Comparison of ENCODE assay signal across 23 mouse cellular contexts in the genomic region with DNA sequence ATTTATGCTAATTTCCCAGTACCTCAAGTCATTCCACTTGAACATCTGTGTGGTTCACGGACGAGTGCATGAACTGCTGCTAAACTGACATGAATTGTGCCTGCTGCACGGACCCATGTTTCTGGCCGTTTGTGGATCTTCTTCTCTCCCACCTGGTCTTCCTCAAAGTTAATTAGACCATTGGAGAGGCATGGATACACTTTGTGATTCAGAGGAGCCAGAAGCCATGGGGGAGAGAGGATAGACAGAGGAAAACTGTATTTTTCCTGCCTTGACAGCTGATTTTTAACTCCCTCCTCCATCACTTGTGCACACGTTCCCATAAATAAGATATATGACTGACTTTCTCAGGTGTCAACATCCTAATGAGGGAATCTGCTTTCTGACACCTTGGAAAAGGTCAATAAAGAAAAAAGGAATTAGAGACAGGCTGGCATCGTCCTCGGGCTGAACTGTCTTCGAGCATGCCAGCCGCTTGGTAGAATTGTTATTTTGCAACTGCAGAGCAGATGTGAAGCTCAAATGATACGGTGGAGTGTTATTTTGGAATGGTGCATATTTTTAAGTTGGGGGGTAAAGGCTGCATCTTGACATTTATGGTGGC. TPM values are rescaled to one million over a fixed set of nuclear protein-coding genes. Genes with fewer than 3 reads are reported as not detected.
A peak's percentile ranks its signal among the peaks of the same experiment; 100 is the strongest.
DNase-seq lines count a peak whose midpoint lies in the region; ATAC-seq and TF ChIP-seq lines count a peak whose summit lies in the region.
"Had no signal": no experiment of that assay in that cellular context is flagged by ENCODE, and none has a peak within 500 bp of the region (broad histone marks: within the 10 kb centered on the region; RNA-seq: fewer than 3 reads in every experiment).

No protein-coding gene starts in this region.

- no peak overlapping the region for H3K4me3 ChIP-seq in hindbrain, embryonic 16.5 days (ENCODE audit: low read length)
- no peak overlapping the region for H3K4me3 ChIP-seq in hindbrain, embryonic 14.5 days (replicated peaks; ENCODE audit: low read length)
- H3K4me3 ChIP-seq in kidney, embryonic 16.5 days (ENCODE audit: low read length), result no peak overlapping the region
- no peak overlapping the region for H3K4me3 ChIP-seq in kidney, adult 2 months (ENCODE audit: insufficient read depth, low read depth, low read length)
- H3K4me3 ChIP-seq in neural tube, embryonic 13.5 days, result no peak overlapping the region
- H3K4me3 ChIP-seq: embryonic facial prominence, embryonic 13.5 days; erythroblast, embryonic 14.5 days; forebrain, embryonic 10.5 days; gastrocnemius, adult 2 months; heart, embryonic 10.5 days had no signal

- peak; percentile 34; the same call in 1 of the 2 replicates for ATAC-seq in hindbrain, embryonic 16.5 days
- no peak for ATAC-seq in hindbrain, embryonic 14.5 days (ENCODE audit: low FRiP score)
- ATAC-seq in kidney, embryonic 16.5 days (ENCODE audit: low FRiP score, low TSS enrichment), result peak; percentile 54; the same call in 1 of the 2 replicates
- no peak for ATAC-seq in neural tube, embryonic 13.5 days (ENCODE audit: low read depth)
- ATAC-seq: CD4-positive, CD25-positive, alpha-beta regulatory T cell, adult 4 months had no signal

- WGBS in hindbrain, embryonic 16.5 days, result 63% methylated on average over 10 of the region's 10 CpGs
- WGBS in hindbrain, embryonic 14.5 days, result 68% methylated on average over 10 of the region's 10 CpGs
- 31% methylated on average over 10 of the region's 10 CpGs for WGBS in kidney, embryonic 16.5 days
- 50% methylated on average over 10 of the region's 10 CpGs for WGBS in kidney, adult 2 months
- 66% methylated on average over 10 of the region's 10 CpGs for WGBS in neural tube, embryonic 13.5 days

- no peaks in the 10 kb centered on the region for H3K27me3 ChIP-seq in hindbrain, embryonic 16.5 days (replicated peaks; ENCODE audit: control insufficient read depth, insufficient read depth, low read length)
- H3K27me3 ChIP-seq in hindbrain, embryonic 14.5 days (ENCODE audit: control insufficient read depth, insufficient read depth, low read length), result no peaks in the 10 kb centered on the region
- no peaks in the 10 kb centered on the region for H3K27me3 ChIP-seq in kidney, embryonic 16.5 days (ENCODE audit: insufficient read depth, low read length)
- H3K27me3 ChIP-seq in kidney, adult 2 months (replicated peaks; ENCODE audit: control insufficient read depth, insufficient read depth, low read length), result no peaks in the 10 kb centered on the region
- H3K27me3 ChIP-seq in neural tube, embryonic 13.5 days, result no peaks in the 10 kb centered on the region; the same call in 1 of the 2 replicates

- H3K4me1 ChIP-seq in hindbrain, embryonic 16.5 days (ENCODE audit: control insufficient read depth, insufficient read depth, low read depth, low read length), result peaks cover 12% of the 10 kb centered on the region
- peaks cover 20% of the 10 kb centered on the region for H3K4me1 ChIP-seq in hindbrain, embryonic 14.5 days (replicated peaks; ENCODE audit: control insufficient read depth, insufficient read depth, low read length)
- 0 out of 2 replicates have a peak, but pooled peaks cover 2% of the 10 kb centered on the region for H3K4me1 ChIP-seq in kidney, embryonic 16.5 days (ENCODE audit: insufficient read depth, low read length)
- no peaks in the 10 kb centered on the region for H3K4me1 ChIP-seq in kidney, adult 2 months (ENCODE audit: control insufficient read depth, insufficient read depth, low read length)
- H3K4me1 ChIP-seq in neural tube, embryonic 13.5 days (replicated peaks), result peaks cover 24% of the 10 kb centered on the region

- H3K9ac ChIP-seq in hindbrain, embryonic 16.5 days (ENCODE audit: low read depth, low read length), result no peak overlapping the region
- no peak overlapping the region for H3K9ac ChIP-seq in hindbrain, embryonic 14.5 days
- no peak overlapping the region for H3K9ac ChIP-seq in kidney, embryonic 16.5 days (replicated peaks; ENCODE audit: low read length)
- no peak overlapping the region for H3K9ac ChIP-seq in neural tube, embryonic 13.5 days
- H3K9ac ChIP-seq: embryonic facial prominence, embryonic 13.5 days had no signal

- TF ChIP-seq CTCF in kidney, adult 2 months (conservative IDR thresholded peaks at IDR 0.05; ENCODE audit: insufficient read depth, insufficient read length, low read depth, low read length), result no peak

- no peak for TF ChIP-seq POLR2A in kidney, adult 2 months (IDR thresholded peaks at IDR 0.05; ENCODE audit: low read depth, low read length)

- H3K27ac ChIP-seq in hindbrain, embryonic 16.5 days (ENCODE audit: low read depth, low read length), result no peak overlapping the region
- H3K27ac ChIP-seq in hindbrain, embryonic 14.5 days, result no peak overlapping the region
- no peak overlapping the region for H3K27ac ChIP-seq in kidney, embryonic 16.5 days (ENCODE audit: low read length)
- no peak overlapping the region for H3K27ac ChIP-seq in kidney, adult 2 months (ENCODE audit: insufficient read depth, low read depth, low read length)
- H3K27ac ChIP-seq in neural tube, embryonic 13.5 days (replicated peaks), result peak overlapping the region; percentile 39; the same call in 1 of the 2 replicates
- H3K27ac ChIP-seq: forebrain, embryonic 10.5 days; gastrocnemius, adult 2 months; heart, embryonic 10.5 days had no signal

- DNase-seq in cerebellum, postnatal 10 days, result peak; percentile 32 to 39
- no peak for DNase-seq in cerebellum, adult 18-20 months
- no peak for DNase-seq in hindbrain, embryonic 14.5 days (ENCODE audit: low spot score)
- DNase-seq in kidney, adult 2 months, result no peak
- DNase-seq in neural tube, embryonic 10.5 days (ENCODE audit: extremely low spot score, low spot score), result no peak
- DNase-seq: adrenal gland, adult 8-10 months; adrenal gland, postnatal 36 days; B cell, adult 2 months; cerebellum, adult 8-10 months; cerebellum, postnatal 25 days; gastrocnemius, adult 2 months; gastrocnemius, postnatal 36 days; heart, adult 11 months; heart, postnatal 14 days had no signal

- H3K9me3 ChIP-seq in hindbrain, embryonic 16.5 days (ENCODE audit: control insufficient read depth, low read length), result no peaks in the 10 kb centered on the region
- no peaks in the 10 kb centered on the region for H3K9me3 ChIP-seq in hindbrain, embryonic 14.5 days (ENCODE audit: control insufficient read depth, low read length)
- H3K9me3 ChIP-seq in kidney, embryonic 16.5 days (ENCODE audit: low read length), result no peaks in the 10 kb centered on the region
- H3K9me3 ChIP-seq in neural tube, embryonic 13.5 days, result no peaks in the 10 kb centered on the region
- H3K9me3 ChIP-seq: embryonic facial prominence, embryonic 13.5 days; forebrain, embryonic 10.5 days; heart, embryonic 10.5 days had no signal

- no peaks in the 10 kb centered on the region for H3K36me3 ChIP-seq in hindbrain, embryonic 16.5 days (ENCODE audit: control insufficient read depth, insufficient read depth, low read length)
- no peaks in the 10 kb centered on the region for H3K36me3 ChIP-seq in hindbrain, embryonic 14.5 days (replicated peaks; ENCODE audit: control insufficient read depth, insufficient read depth)
- no peaks in the 10 kb centered on the region for H3K36me3 ChIP-seq in kidney, embryonic 16.5 days (ENCODE audit: insufficient read depth, low read length)
- no peaks in the 10 kb centered on the region for H3K36me3 ChIP-seq in kidney, adult 2 months (ENCODE audit: control insufficient read depth, insufficient read depth, low read length)
- H3K36me3 ChIP-seq in neural tube, embryonic 13.5 days, result no peaks in the 10 kb centered on the region
- H3K36me3 ChIP-seq: embryonic facial prominence, embryonic 13.5 days; forebrain, embryonic 10.5 days; G1E; heart, embryonic 10.5 days had no signal

- H3K4me2 ChIP-seq in hindbrain, embryonic 16.5 days (ENCODE audit: low read length), result no peak overlapping the region
- no peak overlapping the region for H3K4me2 ChIP-seq in hindbrain, embryonic 14.5 days (replicated peaks)
- no peak overlapping the region for H3K4me2 ChIP-seq in kidney, embryonic 16.5 days (replicated peaks; ENCODE audit: low read depth, low read length)
- H3K4me2 ChIP-seq in neural tube, embryonic 13.5 days, result no peak overlapping the region
- H3K4me2 ChIP-seq: embryonic facial prominence, embryonic 13.5 days had no signal

RNA-seq across cellular contexts. Expression of a gene that starts 34.9 kb away (rescaled TPM):
- polyA plus RNA-seq in hindbrain, embryonic 16.5 days (2015; fragmentation: Nextera tagmentation; extraction: Ambion mirVana), result 3.6 and 5.1 TPM in 2 replicates
- 2.8 and 3.5 TPM in 2 replicates for polyA plus RNA-seq in hindbrain, embryonic 14.5 days (2014; fragmentation: Nextera tagmentation; extraction: Ambion mirVana)
- polyA plus RNA-seq in kidney, embryonic 16.5 days (2015; fragmentation: Nextera tagmentation; extraction: Ambion mirVana), result 0.55 and 0.73 TPM in 2 replicates
- 0.04 and 0.08 TPM in 2 replicates for polyA plus RNA-seq in kidney, adult 2 months (2012; rRNA removed)
- polyA plus RNA-seq in neural tube, embryonic 13.5 days (2015; fragmentation: Nextera tagmentation; extraction: Ambion mirVana), result 3.4 and 3.8 TPM in 2 replicates
- polyA plus RNA-seq: erythroblast, embryonic 14.5 days; G1E had no signal

Comparison
In these comparisons a context has a peak if more than half of its experiments do, and no peak if none do; other contexts are left out.
1. DNase-seq: peak in cerebellum, postnatal 10 days (2 of 2); none in cerebellum, adult 18-20 months (0 of 2), hindbrain, embryonic 14.5 days (single experiment), kidney, adult 2 months (single experiment) and neural tube, embryonic 10.5 days (single experiment).
2. ATAC-seq: peak in hindbrain, embryonic 16.5 days (single experiment) and kidney, embryonic 16.5 days (single experiment); none in hindbrain, embryonic 14.5 days (single experiment) and neural tube, embryonic 13.5 days (single experiment).